Mouse (Mus musculus) MEL-GATA-1-ER (cell line): ENCODE data around the gene Ksr2.

ENCODE experiments used
- DNase-seq: peaks from one replicate; pipeline ENCODE4 v3.0.0-alpha.2; 2012; ENCODE audit warnings: low read depth; ENCODE audit errors: extremely low read depth

Gene Ksr2

GRCm38 (mm10) chr5:117521156-117521555, 107.4 kb downstream of the Ksr2 start:
- DNase-seq, result no peak

- no peak for DNase-seq
Measured at GRCm38 (mm10) chr5:117521701-117522100, 107.9 kb downstream of the Ksr2 start.

GRCm38 (mm10) chr5:117522471-117522870, 108.7 kb downstream of the Ksr2 start:
- DNase-seq, result no peak

GRCm38 (mm10) chr5:117523010-117523409, 109.2 kb downstream of the Ksr2 start:
- no peak for DNase-seq

GRCm38 (mm10) chr5:117530991-117531390, 117.2 kb downstream of the Ksr2 start:
- no peak for DNase-seq

GRCm38 (mm10) chr5:117539221-117539620, 125.4 kb downstream of the Ksr2 start:
- no peak for DNase-seq

- no peak for DNase-seq
Measured at GRCm38 (mm10) chr5:117541654-117542053, 127.9 kb downstream of the Ksr2 start.

- DNase-seq, result no peak
Measured at GRCm38 (mm10) chr5:117546694-117547268, 133.0 kb downstream of the Ksr2 start.

GRCm38 (mm10) chr5:117550992-117551391, 137.2 kb downstream of the Ksr2 start:
- no peak for DNase-seq

- DNase-seq, result no peak
Measured at GRCm38 (mm10) chr5:117552096-117552495, 138.3 kb downstream of the Ksr2 start.

- DNase-seq, result no peak
Measured at GRCm38 (mm10) chr5:117554505-117554904, 140.7 kb downstream of the Ksr2 start.

- no peak for DNase-seq
Measured at GRCm38 (mm10) chr5:117556570-117556969, 142.8 kb downstream of the Ksr2 start.

GRCm38 (mm10) chr5:117561080-117561479, 147.3 kb downstream of the Ksr2 start:
- DNase-seq, result no peak

GRCm38 (mm10) chr5:117566051-117566665, 152.4 kb downstream of the Ksr2 start:
- no peak for DNase-seq

- no peak for DNase-seq
Measured at GRCm38 (mm10) chr5:117569190-117569795, 155.5 kb downstream of the Ksr2 start.

- no peak for DNase-seq
Measured at GRCm38 (mm10) chr5:117572428-117572827, 158.6 kb downstream of the Ksr2 start.

- no peak for DNase-seq
Measured at GRCm38 (mm10) chr5:117574894-117575293, 161.1 kb downstream of the Ksr2 start.

- DNase-seq, result no peak
Measured at GRCm38 (mm10) chr5:117577598-117577997, 163.8 kb downstream of the Ksr2 start.

GRCm38 (mm10) chr5:117581711-117582110, 167.9 kb downstream of the Ksr2 start:
- DNase-seq, result no peak

GRCm38 (mm10) chr5:117584428-117584827, 170.6 kb downstream of the Ksr2 start:
- no peak for DNase-seq

GRCm38 (mm10) chr5:117589266-117589665, 175.5 kb downstream of the Ksr2 start:
- no peak for DNase-seq

- no peak for DNase-seq
Measured at GRCm38 (mm10) chr5:117593273-117593672, 179.5 kb downstream of the Ksr2 start.

GRCm38 (mm10) chr5:117596803-117597202, 183.0 kb downstream of the Ksr2 start:
- DNase-seq, result no peak
